Mouse (Mus musculus) MEL (cell line): ENCODE data around the gene Usp15. TPM values are rescaled to one million over a fixed set of nuclear protein-coding genes. Genes with fewer than 3 reads are reported as not detected.

ENCODE experiments used
- DNase-seq: peaks from one replicate; pipeline ENCODE4 v3.0.0; 2011; ENCODE audit warnings: low read depth, low spot score
- H3K27ac ChIP-seq: 2 replicates; pipeline ENCODE4 v1.5.1; 2012; ENCODE audit warnings: low read depth, mild to moderate bottlenecking, control low read depth, low read length, moderate library complexity; ENCODE audit not compliant: control insufficient read depth
- H3K27me3 ChIP-seq, 2 experiments: fragments of 150-350 bp in 1 of 2; sonication (generic) in 1 of 2; 2 replicates each; pipeline ENCODE4 v1.6.1; 2012; ENCODE audit warnings: low read length in 2 of 2, mild to moderate bottlenecking in 2 of 2, improper control_type of control experiment in 1 of 2, moderate library complexity in 1 of 2; ENCODE audit not compliant: insufficient read depth in 2 of 2, control insufficient read depth in 1 of 2
- H3K36me3 ChIP-seq, 2 experiments: 2 replicates each; pipeline ENCODE4 v1.6.1; 2012 to 2014; ENCODE audit warnings: low read length in 2 of 2, improper control_type of control experiment in 1 of 2, inconsistent platforms in 1 of 2, mild to moderate bottlenecking in 1 of 2; ENCODE audit not compliant: insufficient read depth in 2 of 2, control insufficient read depth in 1 of 2
- H3K4me1 ChIP-seq, 2 experiments: fragments of 150-350 bp in 1 of 2; sonication (generic) in 1 of 2; 2 replicates each; pipeline ENCODE4 v1.6.1; 2012; ENCODE audit warnings: low read length in 2 of 2, improper control_type of control experiment in 1 of 2, mild to moderate bottlenecking in 1 of 2; ENCODE audit not compliant: insufficient read depth in 2 of 2, control insufficient read depth in 1 of 2
- H3K4me3 ChIP-seq, 2 experiments: fragments of 150-350 bp in 1 of 2; sonication (generic) in 1 of 2; 2 replicates each; pipeline ENCODE4 v1.5.1; 2012; ENCODE audit warnings: low read depth in 2 of 2, low read length in 2 of 2, mild to moderate bottlenecking in 2 of 2, moderate library complexity in 2 of 2, control low read depth in 1 of 2, improper control_type of control experiment in 1 of 2; ENCODE audit not compliant: control insufficient read depth in 1 of 2, insufficient read depth in 1 of 2
- H3K79me2 ChIP-seq: 2 replicates; pipeline ENCODE4 v1.6.1; 2012; ENCODE audit warnings: mild to moderate bottlenecking, low read length, moderate library complexity; ENCODE audit not compliant: control insufficient read depth, poor library complexity, insufficient read depth
- H3K9ac ChIP-seq: 2 replicates; pipeline ENCODE4 v1.6.1; 2012; ENCODE audit warnings: low read depth, mild to moderate bottlenecking, control low read depth, low read length, moderate library complexity; ENCODE audit not compliant: control insufficient read depth, poor library complexity, severe bottlenecking
- H3K9me3 ChIP-seq: fragments of 150-350 bp; sonication (generic); replicated peaks from 2 replicates; pipeline ENCODE4 v1.6.1; 2012; ENCODE audit warnings: mild to moderate bottlenecking, low read length, improper control_type of control experiment, moderate library complexity; ENCODE audit not compliant: insufficient read depth
- CHD1 ChIP-seq: IDR thresholded peaks from 2 replicates; pipeline ENCODE4 v1.6.1; 2012; ENCODE audit warnings: low read depth, mild to moderate bottlenecking, inconsistent platforms, low read length, improper control_type of control experiment
- CHD2 ChIP-seq: IDR thresholded peaks from 2 replicates; pipeline ENCODE4 v1.6.1; 2011; ENCODE audit warnings: low read length, improper control_type of control experiment
- E2F4 ChIP-seq: IDR thresholded peaks from 2 replicates; pipeline ENCODE4 v1.6.1; 2011; ENCODE audit warnings: low read depth, low read length, improper control_type of control experiment, borderline replicate concordance
- ETS1 ChIP-seq: IDR thresholded peaks from 2 replicates; pipeline ENCODE4 v1.6.1; 2012; ENCODE audit warnings: low read depth, mild to moderate bottlenecking, inconsistent platforms, low read length, improper control_type of control experiment, moderate library complexity
- GATA1 ChIP-seq: IDR thresholded peaks from 2 replicates; pipeline ENCODE4 v1.6.1; 2011; ENCODE audit warnings: low read depth, low read length, improper control_type of control experiment
- HCFC1 ChIP-seq: IDR thresholded peaks from 2 replicates; pipeline ENCODE4 v1.6.1; 2012; ENCODE audit warnings: low read depth, mild to moderate bottlenecking, inconsistent platforms, low read length, improper control_type of control experiment, moderate library complexity
- JUND ChIP-seq: IDR thresholded peaks from 2 replicates; pipeline ENCODE4 v1.6.1; 2011; ENCODE audit warnings: low read depth, mild to moderate bottlenecking, improper control_type of control experiment, low read length
- KAT2A ChIP-seq: conservative IDR thresholded peaks from 2 replicates; pipeline ENCODE4 v1.6.1; 2012; ENCODE audit warnings: low read depth, low read length, improper control_type of control experiment, inconsistent platforms
- MAFK ChIP-seq: IDR thresholded peaks from 2 replicates; pipeline ENCODE4 v1.6.1; 2011; ENCODE audit warnings: low read depth, mild to moderate bottlenecking, low read length, improper control_type of control experiment, borderline replicate concordance
- MEF2A ChIP-seq: IDR thresholded peaks from 2 replicates; pipeline ENCODE4 v1.6.1; 2014; ENCODE audit warnings: low read depth, mild to moderate bottlenecking, inconsistent platforms, low read length, improper control_type of control experiment; ENCODE audit not compliant: poor library complexity, insufficient replicate concordance, severe bottlenecking; ENCODE audit errors: extremely low read depth
- MXI1 ChIP-seq: IDR thresholded peaks from 2 replicates; pipeline ENCODE4 v1.6.1; 2011; ENCODE audit warnings: mild to moderate bottlenecking, low read depth, low read length, improper control_type of control experiment
- MYC ChIP-seq: IDR thresholded peaks from 2 replicates; pipeline ENCODE4 v1.6.1; 2011; ENCODE audit warnings: low read depth, mild to moderate bottlenecking, low read length, improper control_type of control experiment, moderate library complexity
- NELFE ChIP-seq: IDR thresholded peaks from 2 replicates; pipeline ENCODE4 v1.6.1; 2011; ENCODE audit warnings: low read depth, low read length, improper control_type of control experiment
- NRF1 ChIP-seq: IDR thresholded peaks from 2 replicates; pipeline ENCODE4 v1.6.1; 2014; ENCODE audit warnings: low read depth, mild to moderate bottlenecking, inconsistent platforms, low read length, improper control_type of control experiment, moderate library complexity; ENCODE audit not compliant: poor library complexity, insufficient read depth, severe bottlenecking
- POLR2A ChIP-seq, 2 experiments: IDR thresholded peaks; 2 replicates each; pipeline ENCODE4 v1.6.1; 2011 to 2012; ENCODE audit warnings: low read length in 2 of 2, mild to moderate bottlenecking in 2 of 2, control low read depth in 1 of 2, improper control_type of control experiment in 1 of 2, low read depth in 1 of 2, moderate library complexity in 1 of 2; ENCODE audit not compliant: control insufficient read depth in 1 of 2, insufficient read depth in 1 of 2, poor library complexity in 1 of 2
- POLR2AphosphoS5 ChIP-seq: IDR thresholded peaks from 2 replicates; pipeline ENCODE4 v1.6.1; 2012; ENCODE audit warnings: low read depth, borderline replicate concordance, mild to moderate bottlenecking, inconsistent platforms, low read length, moderate library complexity, mixed read lengths
- SMC3 ChIP-seq: IDR thresholded peaks from 2 replicates; pipeline ENCODE4 v1.6.1; 2011; ENCODE audit warnings: low read depth, low read length, improper control_type of control experiment
- TBP ChIP-seq: IDR thresholded peaks from 2 replicates; pipeline ENCODE4 v1.8.0; 2011; ENCODE audit warnings: low read depth, low read length, improper control_type of control experiment
- TCF12 ChIP-seq: IDR thresholded peaks from 2 replicates; pipeline ENCODE4 v1.6.1; 2014; ENCODE audit warnings: low read depth, mild to moderate bottlenecking, inconsistent platforms, low read length, improper control_type of control experiment, moderate library complexity
- UBTF ChIP-seq: IDR thresholded peaks from 2 replicates; pipeline ENCODE4 v1.6.1; 2012; ENCODE audit warnings: low read depth, mild to moderate bottlenecking, inconsistent platforms, low read length, improper control_type of control experiment, moderate library complexity, borderline replicate concordance; ENCODE audit not compliant: insufficient read depth
- USF1 ChIP-seq: IDR thresholded peaks from 2 replicates; pipeline ENCODE4 v1.6.1; 2014; ENCODE audit warnings: low read depth, mild to moderate bottlenecking, inconsistent platforms, low read length, improper control_type of control experiment, moderate library complexity
- USF2 ChIP-seq, 2 experiments: IDR thresholded peaks; 2 replicates each; pipeline ENCODE4 v1.6.1; 2011 to 2012; ENCODE audit warnings: improper control_type of control experiment in 2 of 2, low read length in 2 of 2, borderline replicate concordance in 1 of 2, inconsistent platforms in 1 of 2, low read depth in 1 of 2, mild to moderate bottlenecking in 1 of 2; ENCODE audit not compliant: insufficient read depth in 1 of 2
- ZC3H11A ChIP-seq: IDR thresholded peaks from 2 replicates; pipeline ENCODE4 v1.6.1; 2012; ENCODE audit warnings: low read depth, mild to moderate bottlenecking, inconsistent platforms, low read length, improper control_type of control experiment
- ZKSCAN1 ChIP-seq: IDR thresholded peaks from 2 replicates; pipeline ENCODE4 v1.6.1; 2012; ENCODE audit warnings: low read depth, mild to moderate bottlenecking, inconsistent platforms, low read length, improper control_type of control experiment, moderate library complexity
- polyA plus RNA-seq, 2 experiments: library from polyadenylated mRNA; stranded (reverse) in 1 of 2; unstranded in 1 of 2; fragments of >175 nt in 1 of 2; fragments of >200 nt in 1 of 2; gene quantifications; 2 replicates each; pipeline versions ENCODE4 v1.2.1 to v1.2.4; 2012; ENCODE audit warnings: low replicate concordance in 2 of 2, low read depth in 1 of 2; ENCODE audit not compliant: insufficient read length in 2 of 2, insufficient read depth in 1 of 2, missing spikeins in 1 of 2
- total RNA-seq: library from RNA; depleted of rRNA; stranded (reverse); fragments of 300-350 nt; gene quantifications from 2 replicates; pipeline ENCODE4 v1.2.3, GENCODE M21; 2012

The Usp15 gene
- total and polyA plus RNA-seq, 3 experiments = 98.2 to 150 (median 117) TPM

DNA sequence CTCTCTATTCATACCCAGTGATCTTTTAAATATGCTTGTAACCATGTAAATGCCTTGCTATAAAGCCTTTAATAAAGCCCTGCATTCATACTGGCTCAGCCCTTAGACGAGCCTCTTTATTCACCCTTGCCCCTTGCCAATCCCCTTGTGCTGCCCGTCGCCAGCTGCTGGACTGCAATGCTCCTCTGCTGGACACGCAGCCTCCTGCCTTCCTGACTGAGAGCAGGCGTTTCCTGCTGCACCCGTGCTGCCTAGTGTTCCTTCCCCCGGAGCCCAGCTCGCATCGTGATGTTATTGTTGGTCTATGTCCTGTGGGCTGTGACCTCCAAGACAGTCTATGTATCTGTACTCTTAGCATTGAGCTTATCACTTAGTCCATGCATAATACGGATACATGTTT, 61.0 kb downstream of the Usp15 start:
- H3K4me1 ChIP-seq = peaks cover 0 to 5% of the 10 kb centered on the region in 2 experiments; a peak in 2 of 4 replicates
- H3K36me3 ChIP-seq = peaks cover 0 to 28% of the 10 kb centered on the region in 2 experiments; a peak in 3 of 4 replicates
- no peak overlapping the region for H3K9ac ChIP-seq
- TF ChIP-seq KAT2A (no peak), JUND (no peak), USF2 (IDR thresholded peaks at IDR 0.05; ENCODE audit: borderline replicate concordance in 1 of 2, insufficient read depth in 1 of 2, low read depth in 1 of 2, low read length in 2 of 2) (no peak), POLR2A (IDR thresholded peaks at IDR 0.05; ENCODE audit: control insufficient read depth in 1 of 2, insufficient read depth in 1 of 2, low read depth in 1 of 2, low read length in 2 of 2, poor library complexity in 1 of 2) (no peak), ZC3H11A (no peak), ZKSCAN1 (no peak), USF1 (no peak), TBP (no peak), GATA1 (no peak), UBTF (no peak), MEF2A (no peak), E2F4 (no peak), NELFE (no peak)
- no peaks in the 10 kb centered on the region for H3K27me3 ChIP-seq
- no peak overlapping the region for H3K4me3 ChIP-seq
- no peaks in the 10 kb centered on the region for H3K79me2 ChIP-seq
- DNase-seq = no peak
- no peaks in the 10 kb centered on the region for H3K9me3 ChIP-seq
- H3K27ac ChIP-seq = no peak overlapping the region

DNA sequence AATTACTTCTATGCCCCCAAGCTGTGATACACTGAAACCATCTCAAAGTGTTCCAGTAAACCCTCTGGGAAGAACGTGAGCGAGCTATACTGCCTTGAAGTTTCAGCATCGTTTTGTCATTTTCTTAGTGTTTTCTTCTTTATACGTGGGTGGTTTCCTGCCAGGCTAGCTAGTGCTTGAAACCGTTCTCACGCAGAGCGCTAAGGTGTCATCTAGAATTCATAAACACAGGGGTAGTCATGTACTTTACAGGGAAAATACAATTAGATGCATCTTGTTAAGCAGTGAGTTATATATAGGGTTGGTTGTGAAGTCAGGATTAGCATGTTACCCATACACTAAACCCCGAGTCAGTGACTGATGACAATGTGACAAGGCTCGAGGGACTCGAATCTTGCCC, 65.3 kb downstream of the Usp15 start:
- no peak overlapping the region for H3K9ac ChIP-seq
- DNase-seq = no peak
- no peaks in the 10 kb centered on the region for H3K9me3 ChIP-seq
- H3K4me1 ChIP-seq = no peaks in the 10 kb centered on the region
- H3K27ac ChIP-seq = no peak overlapping the region
- TF ChIP-seq MYC (no peak), CHD2 (no peak), ETS1 (no peak), MXI1 (no peak), SMC3 (no peak), USF1 (no peak), ZC3H11A (no peak), CHD1 (no peak), MAFK (no peak), POLR2AphosphoS5 (no peak), TCF12 (no peak), HCFC1 (no peak), NRF1 (no peak), GATA1 (no peak)
- no peak overlapping the region for H3K4me3 ChIP-seq
- H3K36me3 ChIP-seq = peaks cover 0 to 47% of the 10 kb centered on the region in 2 experiments; a peak in 2 of 4 replicates
- H3K27me3 ChIP-seq = no peaks in the 10 kb centered on the region
- H3K79me2 ChIP-seq = no peaks in the 10 kb centered on the region
